ENCODE assay signal across 14 mouse cellular contexts in the genomic region with DNA sequence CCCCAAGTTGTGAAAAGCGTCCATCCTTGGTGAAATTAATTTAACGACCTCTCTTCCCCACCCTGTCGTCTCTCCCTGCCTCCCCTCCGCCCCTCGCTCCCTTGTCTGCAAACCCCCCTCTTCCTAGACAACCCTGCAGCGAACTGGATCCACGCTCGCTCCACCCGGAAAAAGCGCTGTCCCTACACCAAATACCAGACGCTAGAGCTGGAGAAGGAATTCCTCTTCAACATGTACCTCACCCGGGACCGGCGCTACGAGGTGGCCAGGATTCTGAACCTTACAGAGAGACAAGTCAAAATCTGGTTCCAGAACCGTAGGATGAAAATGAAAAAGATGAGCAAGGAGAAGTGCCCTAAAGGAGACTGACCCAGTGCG. TPM values are rescaled to one million over a fixed set of nuclear protein-coding genes. Genes with fewer than 3 reads are reported as not detected.
DNase-seq lines count a peak whose midpoint lies in the region; ATAC-seq and TF ChIP-seq lines count a peak whose summit lies in the region.
"Had no signal": no experiment of that assay in that cellular context is flagged by ENCODE, and none has a peak within 500 bp of the region (broad histone marks: within the 10 kb centered on the region; RNA-seq: fewer than 3 reads in every experiment).

No protein-coding gene starts in this region.

- no peak for TF ChIP-seq CTCF in hindbrain, postnatal 0 days (IDR thresholded peaks at IDR 0.05; ENCODE audit: low read depth)
- TF ChIP-seq CTCF in layer of hippocampus, adult 2 months (conservative IDR thresholded peaks at IDR 0.05), result no peak

- no peaks in the 10 kb centered on the region for H3K36me3 ChIP-seq in hindbrain, postnatal 0 days (ENCODE audit: insufficient read depth, low read length)
- no peaks in the 10 kb centered on the region for H3K36me3 ChIP-seq in hindbrain, embryonic 11.5 days (ENCODE audit: control insufficient read depth, insufficient read depth, low read length)
- no peaks in the 10 kb centered on the region for H3K36me3 ChIP-seq in kidney, embryonic 15.5 days
- no peaks in the 10 kb centered on the region for H3K36me3 ChIP-seq in neural tube, embryonic 11.5 days (ENCODE audit: control insufficient read depth, insufficient read depth, low read length)

- H3K9ac ChIP-seq in hindbrain, postnatal 0 days (replicated peaks; ENCODE audit: low read length), result no peak overlapping the region
- no peak overlapping the region for H3K9ac ChIP-seq in hindbrain, embryonic 11.5 days (ENCODE audit: low read depth, low read length)
- H3K9ac ChIP-seq in kidney, embryonic 15.5 days, result peak overlapping the region; percentile 94
- peak overlapping the region; percentile 89 for H3K9ac ChIP-seq in neural tube, embryonic 11.5 days (ENCODE audit: low read length)
- H3K9ac ChIP-seq: forebrain, postnatal 0 days had no signal

- no peaks in the 10 kb centered on the region for H3K4me1 ChIP-seq in hindbrain, postnatal 0 days (ENCODE audit: insufficient read depth, low read length)
- H3K4me1 ChIP-seq in hindbrain, embryonic 11.5 days (replicated peaks; ENCODE audit: control insufficient read depth, insufficient read depth, low read length), result peaks cover 7% of the 10 kb centered on the region
- peaks cover 69% of the 10 kb centered on the region for H3K4me1 ChIP-seq in kidney, embryonic 15.5 days
- H3K4me1 ChIP-seq in neural tube, embryonic 11.5 days (ENCODE audit: control insufficient read depth, insufficient read depth, low read length), result peaks cover 8% of the 10 kb centered on the region; the same call in 1 of the 2 replicates

- no peak overlapping the region for H3K4me2 ChIP-seq in hindbrain, postnatal 0 days (ENCODE audit: low read depth, low read length)
- no peak overlapping the region for H3K4me2 ChIP-seq in hindbrain, embryonic 11.5 days (replicated peaks; ENCODE audit: low read depth, low read length)
- peak overlapping the region; percentile 80 for H3K4me2 ChIP-seq in kidney, embryonic 15.5 days
- peak overlapping the region; percentile 76 for H3K4me2 ChIP-seq in neural tube, embryonic 11.5 days (ENCODE audit: low read depth)

- no peak overlapping the region for H3K27ac ChIP-seq in hindbrain, postnatal 0 days
- no peak overlapping the region for H3K27ac ChIP-seq in hindbrain, embryonic 11.5 days (ENCODE audit: low read depth, low read length)
- H3K27ac ChIP-seq in kidney, embryonic 15.5 days, result peak overlapping the region; percentile 96
- H3K27ac ChIP-seq in neural tube, embryonic 11.5 days (ENCODE audit: low read depth, low read length), result peak overlapping the region; percentile 74
- no peak overlapping the region for H3K27ac ChIP-seq in layer of hippocampus, adult 2 months

- peaks cover 89% of the 10 kb centered on the region for H3K27me3 ChIP-seq in hindbrain, postnatal 0 days (ENCODE audit: insufficient read depth, low read length)
- peaks cover 92% of the 10 kb centered on the region for H3K27me3 ChIP-seq in hindbrain, embryonic 11.5 days (ENCODE audit: control insufficient read depth, insufficient read depth, low read length)
- H3K27me3 ChIP-seq in kidney, embryonic 15.5 days, result 0 out of 2 replicates have a peak, but pooled peaks cover 13% of the 10 kb centered on the region
- peaks cover 71% of the 10 kb centered on the region for H3K27me3 ChIP-seq in neural tube, embryonic 11.5 days (ENCODE audit: control insufficient read depth, insufficient read depth, low read length)

- ATAC-seq in hindbrain, postnatal 0 days, result no peak
- no peak for ATAC-seq in hindbrain, embryonic 11.5 days (ENCODE audit: low FRiP score)
- ATAC-seq in kidney, embryonic 15.5 days (replicated peaks; ENCODE audit: low FRiP score), result peak; percentile 27; the same call in 1 of the 2 replicates
- no peak for ATAC-seq in neural tube, embryonic 11.5 days (ENCODE audit: insufficient read depth, low FRiP score, low TSS enrichment)
- ATAC-seq: activated CD4-positive, CD25-positive, alpha-beta regulatory T cell, adult 4 months; forebrain, postnatal 0 days had no signal

- DNase-seq in adrenal gland, adult (ENCODE audit: inconsistent age in 2 of 2, low spot score in 1 of 2), result peak; percentile 33 to 73
- no peak for DNase-seq in adrenal gland, postnatal 25 days
- DNase-seq in hindbrain, postnatal 0 days (ENCODE audit: low spot score), result no peak
- no peak for DNase-seq in hindbrain, embryonic 11.5 days (ENCODE audit: low spot score)
- DNase-seq in neural tube, embryonic 11.5 days (ENCODE audit: low spot score), result peak; percentile 49
- no peak for DNase-seq in layer of hippocampus, adult 2 months (ENCODE audit: low spot score in 2 of 2)
- DNase-seq in spleen, postnatal 14 days (ENCODE audit: low spot score in 2 of 2), result no peak
- DNase-seq: forebrain, postnatal 0 days; lung, adult 2 months; thymus, adult 18-20 months had no signal

- no peaks in the 10 kb centered on the region for H3K9me3 ChIP-seq in hindbrain, postnatal 0 days (ENCODE audit: low read length)
- H3K9me3 ChIP-seq in hindbrain, embryonic 11.5 days (ENCODE audit: control insufficient read depth, low read length), result no peaks in the 10 kb centered on the region
- no peaks in the 10 kb centered on the region for H3K9me3 ChIP-seq in kidney, embryonic 15.5 days (replicated peaks)
- no peaks in the 10 kb centered on the region for H3K9me3 ChIP-seq in neural tube, embryonic 11.5 days (ENCODE audit: control insufficient read depth, low read length)

- peak overlapping the region; percentile 21; the same call in 1 of the 2 replicates for H3K4me3 ChIP-seq in hindbrain, postnatal 0 days (ENCODE audit: low read length)
- no peak overlapping the region for H3K4me3 ChIP-seq in hindbrain, embryonic 11.5 days (ENCODE audit: low read depth, low read length)
- peak overlapping the region; percentile 70 for H3K4me3 ChIP-seq in kidney, embryonic 15.5 days (replicated peaks)
- H3K4me3 ChIP-seq in neural tube, embryonic 11.5 days (ENCODE audit: low read depth, low read length), result peak overlapping the region; percentile 63
- H3K4me3 ChIP-seq in layer of hippocampus, adult 2 months, result no peak overlapping the region

- 2% methylated on average over 17 of the region's 17 CpGs for WGBS in hindbrain, postnatal 0 days
- 2% methylated on average over 17 of the region's 17 CpGs for WGBS in hindbrain, embryonic 11.5 days
- 2% methylated on average over 17 of the region's 17 CpGs for WGBS in kidney, embryonic 15.5 days
- under 1% methylated on average over 17 of the region's 17 CpGs for WGBS in neural tube, embryonic 11.5 days

RNA-seq across cellular contexts. Expression of a gene that starts 1.5 kb away (rescaled TPM):
- total RNA-seq in adrenal gland, postnatal 25 days (2021), result 3.7 and 5.2 TPM in 2 replicates
- not detected in 2 replicates for total RNA-seq in hindbrain, postnatal 0 days (2014; rRNA removed)
- not detected in 2 replicates for polyA plus RNA-seq in hindbrain, postnatal 0 days (2015; fragmentation: Nextera tagmentation; extraction: Ambion mirVana)
- 0.11 TPM in 1 of 2 replicates, not detected in the other for polyA plus RNA-seq in hindbrain, embryonic 11.5 days (2014; fragmentation: Nextera tagmentation; extraction: Ambion mirVana)
- 38.1 and 40.7 TPM in 2 replicates for polyA plus RNA-seq in kidney, embryonic 15.5 days (2015; fragmentation: Nextera tagmentation; extraction: Ambion mirVana)
- polyA plus RNA-seq in neural tube, embryonic 11.5 days (2014; fragmentation: Nextera tagmentation; extraction: Ambion mirVana), result 14.3 and 17.3 TPM in 2 replicates
- not detected for total RNA-seq in layer of hippocampus, adult 2 months (2021)
- total RNA-seq: forebrain, postnatal 0 days; left cerebral cortex, postnatal 10 days had no signal
- polyA plus RNA-seq: activated CD4-positive, CD25-positive, alpha-beta regulatory T cell, adult 4 months; cortical plate, adult 2 months; forebrain, postnatal 0 days had no signal

RNA-seq across cellular contexts. Expression of a gene that starts 5.4 kb away (rescaled TPM):
- total RNA-seq in adrenal gland, postnatal 25 days (2021), result 27.2 and 33.9 TPM in 2 replicates
- total RNA-seq in hindbrain, postnatal 0 days (2014; rRNA removed), result 0.37 and 9.2 TPM in 2 replicates
- polyA plus RNA-seq in hindbrain, postnatal 0 days (2015; fragmentation: Nextera tagmentation; extraction: Ambion mirVana), result 0.21 TPM in 1 of 2 replicates, not detected in the other
- polyA plus RNA-seq in hindbrain, embryonic 11.5 days (2014; fragmentation: Nextera tagmentation; extraction: Ambion mirVana), result 0.19 and 0.50 TPM in 2 replicates
- 36.4 and 40.8 TPM in 2 replicates for polyA plus RNA-seq in kidney, embryonic 15.5 days (2015; fragmentation: Nextera tagmentation; extraction: Ambion mirVana)
- 21.3 and 23.1 TPM in 2 replicates for polyA plus RNA-seq in neural tube, embryonic 11.5 days (2014; fragmentation: Nextera tagmentation; extraction: Ambion mirVana)
- total RNA-seq in layer of hippocampus, adult 2 months (2021), result not detected
- total RNA-seq: left cerebral cortex, postnatal 10 days had no signal
- polyA plus RNA-seq: activated CD4-positive, CD25-positive, alpha-beta regulatory T cell, adult 4 months; cortical plate, adult 2 months had no signal

RNA-seq across cellular contexts. Expression of a gene that starts 7.3 kb away (rescaled TPM):
- total RNA-seq in adrenal gland, postnatal 25 days (2021), result not detected in 2 replicates
- total RNA-seq in hindbrain, postnatal 0 days (2014; rRNA removed), result not detected in 2 replicates
- polyA plus RNA-seq in hindbrain, postnatal 0 days (2015; fragmentation: Nextera tagmentation; extraction: Ambion mirVana), result not detected in 2 replicates
- 0.13 TPM in 1 of 2 replicates, not detected in the other for polyA plus RNA-seq in hindbrain, embryonic 11.5 days (2014; fragmentation: Nextera tagmentation; extraction: Ambion mirVana)
- polyA plus RNA-seq in kidney, embryonic 15.5 days (2015; fragmentation: Nextera tagmentation; extraction: Ambion mirVana), result 33.6 and 36.6 TPM in 2 replicates
- 28.1 and 29.3 TPM in 2 replicates for polyA plus RNA-seq in neural tube, embryonic 11.5 days (2014; fragmentation: Nextera tagmentation; extraction: Ambion mirVana)
- total RNA-seq in layer of hippocampus, adult 2 months (2021), result not detected
- total RNA-seq: forebrain, postnatal 0 days; left cerebral cortex, postnatal 10 days had no signal
- polyA plus RNA-seq: activated CD4-positive, CD25-positive, alpha-beta regulatory T cell, adult 4 months; cortical plate, adult 2 months; forebrain, postnatal 0 days; lung, adult 2 months had no signal

RNA-seq across cellular contexts. Expression of a gene that starts 12.7 kb away (rescaled TPM):
- total RNA-seq in adrenal gland, postnatal 25 days (2021), result 0.73 and 2.6 TPM in 2 replicates
- 31.3 and 36.8 TPM in 2 replicates for total RNA-seq in hindbrain, postnatal 0 days (2014; rRNA removed)
- polyA plus RNA-seq in hindbrain, postnatal 0 days (2015; fragmentation: Nextera tagmentation; extraction: Ambion mirVana), result 25.2 and 26.3 TPM in 2 replicates
- polyA plus RNA-seq in hindbrain, embryonic 11.5 days (2014; fragmentation: Nextera tagmentation; extraction: Ambion mirVana), result 49.5 and 58.0 TPM in 2 replicates
- 15.2 and 15.9 TPM in 2 replicates for polyA plus RNA-seq in kidney, embryonic 15.5 days (2015; fragmentation: Nextera tagmentation; extraction: Ambion mirVana)
- polyA plus RNA-seq in neural tube, embryonic 11.5 days (2014; fragmentation: Nextera tagmentation; extraction: Ambion mirVana), result 52.7 and 55.0 TPM in 2 replicates
- total RNA-seq in layer of hippocampus, adult 2 months (2021), result not detected
- total RNA-seq: forebrain, postnatal 0 days; left cerebral cortex, postnatal 10 days had no signal
- polyA plus RNA-seq: activated CD4-positive, CD25-positive, alpha-beta regulatory T cell, adult 4 months; cortical plate, adult 2 months; forebrain, postnatal 0 days had no signal

RNA-seq across cellular contexts. Expression of a gene that starts 12.7 kb away (rescaled TPM):
- total RNA-seq in adrenal gland, postnatal 25 days (2021), result 27.8 and 34.1 TPM in 2 replicates
- 13.9 and 18.1 TPM in 2 replicates for total RNA-seq in hindbrain, postnatal 0 days (2014; rRNA removed)
- 1.6 and 1.9 TPM in 2 replicates for polyA plus RNA-seq in hindbrain, postnatal 0 days (2015; fragmentation: Nextera tagmentation; extraction: Ambion mirVana)
- 3.3 and 3.7 TPM in 2 replicates for polyA plus RNA-seq in hindbrain, embryonic 11.5 days (2014; fragmentation: Nextera tagmentation; extraction: Ambion mirVana)
- polyA plus RNA-seq in kidney, embryonic 15.5 days (2015; fragmentation: Nextera tagmentation; extraction: Ambion mirVana), result 5.6 and 5.8 TPM in 2 replicates
- 9.2 and 11.2 TPM in 2 replicates for polyA plus RNA-seq in neural tube, embryonic 11.5 days (2014; fragmentation: Nextera tagmentation; extraction: Ambion mirVana)
- not detected for total RNA-seq in layer of hippocampus, adult 2 months (2021)
- total RNA-seq: forebrain, postnatal 0 days; left cerebral cortex, postnatal 10 days had no signal
- polyA plus RNA-seq: activated CD4-positive, CD25-positive, alpha-beta regulatory T cell, adult 4 months; cortical plate, adult 2 months; forebrain, postnatal 0 days had no signal

Comparison
In these comparisons a context has a peak if more than half of its experiments do, and no peak if none do; other contexts are left out.
1. DNase-seq: peak in adrenal gland, adult (2 of 2) and neural tube, embryonic 11.5 days (single experiment); none in adrenal gland, postnatal 25 days (single experiment), hindbrain, postnatal 0 days (single experiment), hindbrain, embryonic 11.5 days (single experiment), layer of hippocampus, adult 2 months (0 of 2) and spleen, postnatal 14 days (0 of 2).
2. H3K4me3 ChIP-seq: peak in hindbrain, postnatal 0 days (single experiment), kidney, embryonic 15.5 days (single experiment) and neural tube, embryonic 11.5 days (single experiment); none in hindbrain, embryonic 11.5 days (single experiment) and layer of hippocampus, adult 2 months (single experiment).
3. H3K27ac ChIP-seq: peak in kidney, embryonic 15.5 days (single experiment) and neural tube, embryonic 11.5 days (single experiment); none in hindbrain, postnatal 0 days (single experiment), hindbrain, embryonic 11.5 days (single experiment) and layer of hippocampus, adult 2 months (single experiment).
4. H3K4me2 ChIP-seq: peak in kidney, embryonic 15.5 days (single experiment) and neural tube, embryonic 11.5 days (single experiment); none in hindbrain, postnatal 0 days (single experiment) and hindbrain, embryonic 11.5 days (single experiment).
5. H3K9ac ChIP-seq: peak in kidney, embryonic 15.5 days (single experiment) and neural tube, embryonic 11.5 days (single experiment); none in hindbrain, postnatal 0 days (single experiment) and hindbrain, embryonic 11.5 days (single experiment).
6. RNA of a gene that starts 1.5 kb away (polyA plus RNA-seq): 38.1 to 40.7 TPM in kidney, embryonic 15.5 days and 14.3 to 17.3 TPM in neural tube, embryonic 11.5 days; 0.11 TPM in hindbrain, embryonic 11.5 days and not detected in hindbrain, postnatal 0 days; every median in the first group is over 10 times any median in the second.
7. RNA of a gene that starts 5.4 kb away (polyA plus RNA-seq): 36.4 to 40.8 TPM in kidney, embryonic 15.5 days and 21.3 to 23.1 TPM in neural tube, embryonic 11.5 days; 0.19 to 0.50 TPM in hindbrain, embryonic 11.5 days and 0.21 TPM in hindbrain, postnatal 0 days; every median in the first group is over 10 times any median in the second.
8. RNA of a gene that starts 7.3 kb away (polyA plus RNA-seq): 33.6 to 36.6 TPM in kidney, embryonic 15.5 days and 28.1 to 29.3 TPM in neural tube, embryonic 11.5 days; 0.13 TPM in hindbrain, embryonic 11.5 days and not detected in hindbrain, postnatal 0 days; every median in the first group is over 10 times any median in the second.